Mouse (Mus musculus) CH12.LX (cell line): ENCODE measurements around the gene Pikfyve. TPM values are rescaled to one million over a fixed set of nuclear protein-coding genes. Genes with fewer than 3 reads are reported as not detected.

Experiments
- DNase-seq: peaks from one replicate; pipeline ENCODE4 v3.0.0-alpha.2; 2013; ENCODE audit errors: extremely low read depth
- H3K27ac ChIP-seq: 2 replicates; pipeline ENCODE4 v1.5.1; 2012; ENCODE audit warnings: low read depth, mild to moderate bottlenecking, control low read depth, moderate library complexity; ENCODE audit not compliant: insufficient read depth
- H3K27me3 ChIP-seq: replicated peaks from 2 replicates; pipeline ENCODE3; 2012; ENCODE audit warnings: inconsistent platforms
- H3K36me3 ChIP-seq, 2 experiments: replicated peaks in 1 of 2; 2 replicates each; pipeline versions ENCODE3 to v1.6.1; 2012; ENCODE audit warnings: inconsistent platforms in 1 of 2, low read length in 1 of 2, mild to moderate bottlenecking in 1 of 2, mixed read lengths in 1 of 2, moderate library complexity in 1 of 2; ENCODE audit not compliant: control insufficient read depth in 1 of 2, insufficient read depth in 1 of 2
- H3K4me1 ChIP-seq, 2 experiments: 2 replicates each; pipeline ENCODE4 v1.6.1; 2012; ENCODE audit warnings: inconsistent platforms in 1 of 2, moderate library complexity in 1 of 2; ENCODE audit not compliant: insufficient read depth in 2 of 2, control insufficient read depth in 1 of 2
- H3K4me2 ChIP-seq: 2 replicates; pipeline ENCODE4 v1.6.1; 2012; ENCODE audit warnings: low read depth, mild to moderate bottlenecking, control low read depth; ENCODE audit not compliant: poor library complexity, insufficient read depth, severe bottlenecking
- H3K4me3 ChIP-seq, 3 experiments: fragments of 150-350 bp in 1 of 3; sonication (generic) in 1 of 3; replicated peaks in 1 of 3; 2 replicates each; pipeline versions ENCODE3 to v1.5.1; 2011 to 2012; ENCODE audit warnings: low read depth in 2 of 3, low read length in 2 of 3, mild to moderate bottlenecking in 2 of 3, moderate library complexity in 2 of 3, control low read depth in 1 of 3, improper control_type of control experiment in 1 of 3, inconsistent platforms in 1 of 3, mixed read lengths in 1 of 3; ENCODE audit not compliant: poor library complexity in 1 of 3
- H3K79me2 ChIP-seq: replicated peaks from 2 replicates; pipeline ENCODE4 v1.6.1; 2012; ENCODE audit warnings: mild to moderate bottlenecking, moderate library complexity; ENCODE audit not compliant: control insufficient read depth, poor library complexity, insufficient read depth, severe bottlenecking; ENCODE audit errors: extremely low read depth
- H3K9ac ChIP-seq: 2 replicates; pipeline ENCODE4 v1.6.1; 2012; ENCODE audit warnings: low read depth, mild to moderate bottlenecking, control low read depth, moderate library complexity; ENCODE audit not compliant: insufficient read depth
- H3K9me3 ChIP-seq: replicated peaks from 2 replicates; pipeline ENCODE3; 2012; ENCODE audit warnings: low read length, inconsistent platforms, mixed read lengths
- BHLHE40 ChIP-seq: IDR thresholded peaks from 2 replicates; pipeline ENCODE4 v1.6.1; 2011; ENCODE audit warnings: mild to moderate bottlenecking, low read depth, low read length, improper control_type of control experiment
- CHD1 ChIP-seq: IDR thresholded peaks from 2 replicates; pipeline ENCODE4 v1.6.1; 2012; ENCODE audit warnings: low read depth, low read length, improper control_type of control experiment, inconsistent platforms
- CHD2 ChIP-seq: IDR thresholded peaks from 2 replicates; pipeline ENCODE4 v1.6.1; 2011; ENCODE audit warnings: low read length, improper control_type of control experiment
- CTCF ChIP-seq, 2 experiments: IDR thresholded peaks in 1 of 2; conservative IDR thresholded peaks in 1 of 2; 2 replicates each; pipeline ENCODE4 v1.5.1; 2011 to 2012; ENCODE audit warnings: low read depth in 2 of 2, low read length in 2 of 2, improper control_type of control experiment in 1 of 2, inconsistent platforms in 1 of 2, mild to moderate bottlenecking in 1 of 2, moderate library complexity in 1 of 2
- E2F4 ChIP-seq: IDR thresholded peaks from 2 replicates; pipeline ENCODE4 v1.6.1; 2011; ENCODE audit warnings: low read depth, low read length, improper control_type of control experiment; ENCODE audit not compliant: insufficient replicate concordance
- ELF1 ChIP-seq: IDR thresholded peaks from 2 replicates; pipeline ENCODE4 v1.6.1; 2014; ENCODE audit warnings: low read depth, mild to moderate bottlenecking, inconsistent platforms, low read length, improper control_type of control experiment
- EP300 ChIP-seq: IDR thresholded peaks from 2 replicates; pipeline ENCODE4 v1.6.1; 2011; ENCODE audit warnings: low read length, improper control_type of control experiment
- IRF4 ChIP-seq: IDR thresholded peaks from 2 replicates; pipeline ENCODE4 v1.6.1; 2014; ENCODE audit warnings: low read depth, mild to moderate bottlenecking, inconsistent platforms, low read length, improper control_type of control experiment
- KAT2A ChIP-seq: IDR thresholded peaks from 2 replicates; pipeline ENCODE4 v1.6.1; 2012; ENCODE audit warnings: low read length, improper control_type of control experiment, inconsistent platforms; ENCODE audit not compliant: insufficient replicate concordance
- MAX ChIP-seq: IDR thresholded peaks from 2 replicates; pipeline ENCODE4 v1.6.1; 2011; ENCODE audit warnings: low read length, improper control_type of control experiment
- MAZ ChIP-seq: IDR thresholded peaks from 2 replicates; pipeline ENCODE4 v1.6.1; 2012; ENCODE audit warnings: low read depth, mild to moderate bottlenecking, inconsistent platforms, low read length, improper control_type of control experiment, moderate library complexity
- MEF2A ChIP-seq: IDR thresholded peaks from 2 replicates; pipeline ENCODE4 v1.6.1; 2014; ENCODE audit warnings: low read depth, mild to moderate bottlenecking, inconsistent platforms, low read length, improper control_type of control experiment, borderline replicate concordance
- MXI1 ChIP-seq: IDR thresholded peaks from 2 replicates; pipeline ENCODE4 v1.6.1; 2011; ENCODE audit warnings: mild to moderate bottlenecking, low read depth, low read length, improper control_type of control experiment
- MYC ChIP-seq: IDR thresholded peaks from 2 replicates; pipeline ENCODE4 v1.6.1; 2011; ENCODE audit warnings: low read depth, mild to moderate bottlenecking, improper control_type of control experiment, low read length
- NELFE ChIP-seq: IDR thresholded peaks from 2 replicates; pipeline ENCODE4 v1.6.1; 2011; ENCODE audit warnings: low read depth, low read length, improper control_type of control experiment
- NRF1 ChIP-seq: IDR thresholded peaks from 2 replicates; pipeline ENCODE4 v1.6.1; 2014; ENCODE audit warnings: low read depth, mild to moderate bottlenecking, inconsistent platforms, low read length, improper control_type of control experiment, moderate library complexity
- POLR2A ChIP-seq: IDR thresholded peaks from 2 replicates; pipeline ENCODE4 v1.6.1; 2011; ENCODE audit warnings: low read depth, mild to moderate bottlenecking, improper control_type of control experiment, low read length
- RCOR1 ChIP-seq: conservative IDR thresholded peaks from 2 replicates; pipeline ENCODE4 v1.6.1; 2012; ENCODE audit warnings: low read depth, mild to moderate bottlenecking, inconsistent platforms, low read length, improper control_type of control experiment
- SIN3A ChIP-seq: IDR thresholded peaks from 2 replicates; pipeline ENCODE4 v1.6.1; 2012; ENCODE audit warnings: low read length, improper control_type of control experiment, inconsistent platforms
- SMC3 ChIP-seq: IDR thresholded peaks from 2 replicates; pipeline ENCODE4 v1.6.1; 2011; ENCODE audit warnings: low read depth, low read length, improper control_type of control experiment
- TBP ChIP-seq: conservative IDR thresholded peaks from 2 replicates; pipeline ENCODE4 v1.6.1; 2011; ENCODE audit warnings: low read depth, low read length, improper control_type of control experiment
- TCF12 ChIP-seq: IDR thresholded peaks from 2 replicates; pipeline ENCODE4 v1.6.1; 2014; ENCODE audit warnings: low read depth, mild to moderate bottlenecking, inconsistent platforms, low read length, improper control_type of control experiment
- UBTF ChIP-seq: IDR thresholded peaks from 2 replicates; pipeline ENCODE4 v1.6.1; 2012; ENCODE audit warnings: low read depth, mild to moderate bottlenecking, inconsistent platforms, low read length, improper control_type of control experiment, moderate library complexity
- USF2 ChIP-seq: conservative IDR thresholded peaks from 2 replicates; pipeline ENCODE4 v1.6.1; 2011; ENCODE audit warnings: low read depth, low read length, improper control_type of control experiment
- ZKSCAN1 ChIP-seq: IDR thresholded peaks from 2 replicates; pipeline ENCODE4 v1.6.1; 2012; ENCODE audit warnings: low read depth, inconsistent platforms, low read length, improper control_type of control experiment, borderline replicate concordance
- dilution Hi-C: fragments of 300-500 bp; cut with MboI; formaldehyde crosslinking; loops from 2 replicates; pipeline ENCODE4 v1.14.3; 2020; ENCODE audit warnings: low sequenced_read_pairs; ENCODE audit not compliant: extremely low pct_unique_long_range_greater_than_20kb, extremely low pct_ligation_motif_present
- in situ Hi-C: fragments of 300-500 bp; cut with MboI; formaldehyde crosslinking; loops from 3 replicates; pipeline ENCODE4 v1.14.3; 2019; ENCODE audit warnings: low sequenced_read_pairs, low pct_ligation_motif_present, low pct_unique_long_range_greater_than_20kb, mixed read lengths
- polyA plus RNA-seq: library from polyadenylated mRNA; unstranded; fragments of >175 nt; gene quantifications from 2 replicates; pipeline ENCODE4 v1.2.1, GENCODE M21; 2012; ENCODE audit warnings: low read depth; ENCODE audit not compliant: insufficient read length
- total RNA-seq, 2 experiments: library from RNA; depleted of rRNA; stranded (reverse); fragments of 300-350 nt in 1 of 2; fragments of >200 nt in 1 of 2; gene quantifications; 2 replicates each; pipeline ENCODE4 v1.2.3; 2012 to 2014

Pikfyve gene
- total and polyA plus RNA-seq, 3 experiments = 12.6 to 25.5 (median 14.5) TPM

GRCm38 (mm10) chr1:65169536-65169935 is 16.9 kb upstream of the Pikfyve start:
- H3K79me2 ChIP-seq = no peaks in the 10 kb centered on the region
- peaks cover 0 to 28% of the 10 kb centered on the region in 2 experiments for H3K36me3 ChIP-seq
- H3K4me3 ChIP-seq = no peak overlapping the region
- no peak overlapping the region for H3K27ac ChIP-seq
- H3K4me1 ChIP-seq = peaks cover 0 to 7% of the 10 kb centered on the region in 2 experiments; a peak in 1 of 4 replicates
- no peak for DNase-seq
- H3K9me3 ChIP-seq = no peaks in the 10 kb centered on the region
- no peak overlapping the region for H3K9ac ChIP-seq
- H3K27me3 ChIP-seq = no peaks in the 10 kb centered on the region
- dilution Hi-C loops (no loop called here), in situ Hi-C loops (no loop called here)
- no peak for TF ChIP-seq TCF12
- TF ChIP-seq CTCF (conservative IDR thresholded peaks at IDR 0.05 in 1 of 2, IDR thresholded peaks at IDR 0.05 in 1 of 2; ENCODE audit: low read depth in 2 of 2, low read length in 2 of 2) = no peak
- no peak for TF ChIP-seq MYC
- no peak for TF ChIP-seq MAZ
- TF ChIP-seq MAX = no peak
- TF ChIP-seq E2F4 = no peak
- TF ChIP-seq EP300 = no peak
- no peak for TF ChIP-seq USF2
- no peak for TF ChIP-seq RCOR1
- no peak for TF ChIP-seq IRF4
- no peak for TF ChIP-seq KAT2A
- TF ChIP-seq SIN3A = no peak
- TF ChIP-seq POLR2A = no peak
- no peak for TF ChIP-seq CHD1
- no peak for TF ChIP-seq BHLHE40
- no peak overlapping the region for H3K4me2 ChIP-seq

GRCm38 (mm10) chr1:65169947-65170346 is 16.5 kb upstream of the Pikfyve start:
- in situ Hi-C loops (loop anchor here (10.0 kb wide), 1 partner anchor 55 kb away; the partner anchor contains the start of gene Gm28845), dilution Hi-C loops (no loop called here)
- H3K4me3 ChIP-seq = no peak overlapping the region
- no peaks in the 10 kb centered on the region for H3K9me3 ChIP-seq
- H3K4me2 ChIP-seq = no peak overlapping the region
- peaks cover 0 to 7% of the 10 kb centered on the region in 2 experiments; a peak in 1 of 4 replicates for H3K4me1 ChIP-seq
- H3K79me2 ChIP-seq = no peaks in the 10 kb centered on the region
- H3K36me3 ChIP-seq = peaks cover 0 to 25% of the 10 kb centered on the region in 2 experiments
- H3K9ac ChIP-seq = no peak overlapping the region
- H3K27me3 ChIP-seq = no peaks in the 10 kb centered on the region
- TF ChIP-seq SIN3A = no peak
- TF ChIP-seq CHD2 = no peak
- TF ChIP-seq CTCF (conservative IDR thresholded peaks at IDR 0.05 in 1 of 2, IDR thresholded peaks at IDR 0.05 in 1 of 2; ENCODE audit: low read depth in 2 of 2, low read length in 2 of 2) = no peak
- no peak for TF ChIP-seq MEF2A
- no peak for TF ChIP-seq NRF1
- TF ChIP-seq MAX = no peak
- TF ChIP-seq TBP = no peak
- TF ChIP-seq ZKSCAN1 = no peak
- TF ChIP-seq MXI1 = no peak
- no peak for TF ChIP-seq UBTF
- TF ChIP-seq IRF4 = no peak
- no peak for TF ChIP-seq NELFE
- no peak for TF ChIP-seq ELF1
- TF ChIP-seq SMC3 = no peak
- H3K27ac ChIP-seq = no peak overlapping the region
- DNase-seq = no peak
